Comparison of ENCODE assay signal across 8 mouse cellular contexts in genomic region chr5:146479564-146479963, GRCm38 (mm10). TPM values are rescaled to one million over a fixed set of nuclear protein-coding genes. Genes with fewer than 3 reads are reported as not detected.
A peak's percentile ranks its signal among the peaks of the same experiment; 100 is the strongest.
DNase-seq lines count a peak whose midpoint lies in the region.
"Had no signal": no experiment of that assay in that cellular context is flagged by ENCODE, and none has a peak within 500 bp of the region (broad histone marks: within the 10 kb centered on the region; RNA-seq: fewer than 3 reads in every experiment).

No protein-coding gene starts in this region.

- peak; percentile 19 for DNase-seq in adrenal gland, adult 8-10 months
- DNase-seq in cerebellum, adult 9-10 months: peak; percentile 70
- DNase-seq in heart, adult 18-20 months: peak; percentile 17 to 33
- peak; percentile 58 for DNase-seq in kidney, postnatal 10 days
- DNase-seq in left cerebral cortex, adult 18-20 months (ENCODE audit: low spot score in 2 of 2): peak; percentile 22 to 47
- peak; percentile 29 for DNase-seq in lung, postnatal 14 days
- peak; percentile 29 for DNase-seq in right cerebral cortex, postnatal 36 days (ENCODE audit: low spot score in 2 of 2)

RNA-seq across cellular contexts. Expression of gene Gm6408, which starts 2.2 kb away (rescaled TPM):
- total RNA-seq in adrenal gland, adult 8-10 months (2022): not detected
- not detected for total RNA-seq in heart, adult 18-20 months (2021)
- not detected for total RNA-seq in left cerebral cortex, adult 18-20 months (2021)
- total RNA-seq: gastrocnemius, adult 8-10 months had no signal

RNA-seq across cellular contexts. Expression of gene Gm6370, which starts 11.6 kb away (rescaled TPM):
- not detected for total RNA-seq in adrenal gland, adult 8-10 months (2022)
- not detected for total RNA-seq in heart, adult 18-20 months (2021)
- not detected for total RNA-seq in left cerebral cortex, adult 18-20 months (2021)
- total RNA-seq: gastrocnemius, adult 8-10 months had no signal

RNA-seq across cellular contexts. Expression of gene 4930449I24Rik, which starts 22.6 kb away (rescaled TPM):
- not detected for total RNA-seq in adrenal gland, adult 8-10 months (2022)
- total RNA-seq in heart, adult 18-20 months (2021): not detected
- not detected for total RNA-seq in left cerebral cortex, adult 18-20 months (2021)
- total RNA-seq: gastrocnemius, adult 8-10 months had no signal

RNA-seq across cellular contexts. Expression of gene Gm3402, which starts 34.4 kb away (rescaled TPM):
- not detected for total RNA-seq in adrenal gland, adult 8-10 months (2022)
- total RNA-seq in heart, adult 18-20 months (2021): not detected
- total RNA-seq in left cerebral cortex, adult 18-20 months (2021): not detected
- total RNA-seq: gastrocnemius, adult 8-10 months had no signal

RNA-seq across cellular contexts. Expression of gene Gm3404, which starts 46.0 kb away (rescaled TPM):
- not detected for total RNA-seq in adrenal gland, adult 8-10 months (2022)
- not detected for total RNA-seq in heart, adult 18-20 months (2021)
- not detected for total RNA-seq in left cerebral cortex, adult 18-20 months (2021)
- total RNA-seq: gastrocnemius, adult 8-10 months had no signal

Comparison
In these comparisons a context has a peak if more than half of its experiments do, and no peak if none do; other contexts are left out.
1. Peak in every context shown above with its lines: DNase-seq.
2. DNase-seq: peak in every context shown above with its lines; median percentile 70 in cerebellum, adult 9-10 months; 58 in kidney, postnatal 10 days; 34 in left cerebral cortex, adult 18-20 months; 29 in lung, postnatal 14 days; 29 in right cerebral cortex, postnatal 36 days; 25 in heart, adult 18-20 months; 19 in adrenal gland, adult 8-10 months.